Mouse (Mus musculus) embryonic facial prominence, embryonic 15.5 days (tissue): Measurements from ENCODE around the gene Hps5. TPM values are rescaled to one million over a fixed set of nuclear protein-coding genes. Genes with fewer than 3 reads are reported as not detected.
"Not testable (repeated sequence)": the region's sequence is repeated elsewhere in the genome, so short reads cannot be mapped to it uniquely, and the experiment has no call there.

Experiments used
- ATAC-seq: fragments of 200-750 bp; cut with Nextera tagmentation; 2 replicates; pipeline ENCODE4 v1.8.0; 2017; ENCODE audit warnings: low read depth, moderate TSS enrichment; ENCODE audit not compliant: insufficient number of reproducible peaks, low FRiP score, low TSS enrichment
- H3K27ac ChIP-seq: fragments of 300-500 bp; sonication (generic); replicated peaks from 2 replicates; pipeline ENCODE4 v1.5.1; 2015; ENCODE audit warnings: mild to moderate bottlenecking, inconsistent platforms
- H3K27me3 ChIP-seq: fragments of 300-500 bp; sonication (generic); 2 replicates; pipeline ENCODE4 v1.6.1; 2015; ENCODE audit warnings: inconsistent platforms
- H3K36me3 ChIP-seq: fragments of 300-500 bp; sonication (generic); 2 replicates; pipeline ENCODE4 v1.6.1; 2015; ENCODE audit warnings: mild to moderate bottlenecking, inconsistent platforms
- H3K4me1 ChIP-seq: fragments of 300-500 bp; sonication (generic); 2 replicates; pipeline ENCODE4 v1.6.1; 2015; ENCODE audit warnings: inconsistent platforms
- H3K4me2 ChIP-seq: fragments of 300-500 bp; sonication (generic); replicated peaks from 2 replicates; pipeline ENCODE4 v1.6.1; 2015; ENCODE audit warnings: mild to moderate bottlenecking, inconsistent platforms
- H3K4me3 ChIP-seq: fragments of 300-500 bp; sonication (generic); replicated peaks from 2 replicates; pipeline ENCODE4 v1.5.1; 2015; ENCODE audit warnings: mild to moderate bottlenecking, inconsistent platforms
- H3K9ac ChIP-seq: fragments of 300-500 bp; sonication (generic); 2 replicates; pipeline ENCODE4 v1.6.1; 2015; ENCODE audit warnings: inconsistent platforms
- H3K9me3 ChIP-seq: fragments of 300-500 bp; sonication (generic); replicated peaks from 2 replicates; pipeline ENCODE4 v1.6.1; 2016; ENCODE audit warnings: inconsistent platforms
- WGBS: fragments of 180-500 bp; shearing (Covaris S2); methylation state at CpG from one replicate; pipeline ENCODE4 v1.1.7; 2015; 5-methylcytosine and 5-hydroxymethylcytosine counted together
- polyA plus RNA-seq: library from polyadenylated mRNA; unstranded; fragments of >200 nt; fragmentation: Nextera tagmentation; extraction: Ambion mirVana; gene quantifications from 2 replicates; pipeline ENCODE4 v1.2.1, GENCODE M21; 2015

Gene Hps5
- polyA plus RNA-seq, 1 experiment from 2014 or later, result 23.4 TPM

GRCm38 (mm10) chr7:46827046-46827802, 31.4 kb upstream of the Hps5 start:
- Histone ChIP-seq H3K4me2 (no peak overlapping the region), H3K27ac (no peak overlapping the region)
- ATAC-seq, result no peak

GRCm38 (mm10) chr7:46820876-46821632, 25.2 kb upstream of the Hps5 start:
- H3K4me1 ChIP-seq, H3K9me3 ChIP-seq, H3K4me3 ChIP-seq, H3K4me2 ChIP-seq, H3K27ac ChIP-seq, ATAC-seq, H3K9ac ChIP-seq, H3K27me3 ChIP-seq: not testable (repeated sequence)
- H3K36me3 ChIP-seq, result peaks cover 70% of the 10 kb centered on the region
- WGBS, result 90% methylated on average over 15 of the region's 15 CpGs

More at GRCm38 (mm10) chr7:46827046-46827802, 31.4 kb upstream of the Hps5 start:
- H3K36me3 ChIP-seq, result peaks cover 21% of the 10 kb centered on the region
- H3K9ac ChIP-seq, result no peak overlapping the region
- H3K27me3 ChIP-seq, result no peaks in the 10 kb centered on the region
- H3K4me3 ChIP-seq, result no peak overlapping the region
- no peaks in the 10 kb centered on the region for H3K4me1 ChIP-seq
- H3K9me3 ChIP-seq, result no peaks in the 10 kb centered on the region
- WGBS, result 67% methylated on average over 20 of the region's 20 CpGs

GRCm38 (mm10) chr7:46814012-46814411, 18.1 kb upstream of the Hps5 start:
- no peak for ATAC-seq
- no peaks in the 10 kb centered on the region for H3K9me3 ChIP-seq

GRCm38 (mm10) chr7:46810325-46810724, 14.5 kb upstream of the Hps5 start:
- Histone ChIP-seq H3K27me3 (no peaks in the 10 kb centered on the region), H3K9me3 (no peaks in the 10 kb centered on the region), H3K27ac (no peak overlapping the region), H3K9ac (no peak overlapping the region), H3K4me1 (no peaks in the 10 kb centered on the region), H3K4me2 (no peak overlapping the region), H3K4me3 (no peak overlapping the region), H3K36me3 (peaks cover 69% of the 10 kb centered on the region)
- 98% methylated on average over 6 of the region's 6 CpGs for WGBS
- ATAC-seq, result no peak

More at GRCm38 (mm10) chr7:46814012-46814411, 18.1 kb upstream of the Hps5 start:
- Histone ChIP-seq H3K4me2 (no peak overlapping the region), H3K27ac (no peak overlapping the region), H3K4me3 (no peak overlapping the region), H3K9ac (no peak overlapping the region), H3K4me1 (no peaks in the 10 kb centered on the region), H3K27me3 (no peaks in the 10 kb centered on the region), H3K36me3 (peaks cover 77% of the 10 kb centered on the region)
- WGBS, result 86% methylated on average over 4 of the region's 4 CpGs

- peaks cover 10% of the 10 kb centered on the region for H3K36me3 ChIP-seq
- peak overlapping the region; percentile 89 for H3K4me2 ChIP-seq
These were observed 915 bp upstream of the Hps5 start for GRCm38 (mm10) chr7:46796779-46797178.

GRCm38 (mm10) chr7:46796206-46796679, 379 bp upstream of the Hps5 start:
- Histone ChIP-seq H3K4me1 (peaks cover 17% of the 10 kb centered on the region), H3K9ac (peak overlapping the region; percentile 88), H3K4me2 (peak overlapping the region; percentile 89), H3K36me3 (0 out of 2 replicates have a peak, but pooled peaks cover 6% of the 10 kb centered on the region), H3K27ac (peak overlapping the region; percentile 89), H3K4me3 (peak overlapping the region; percentile 93), H3K27me3 (no peaks in the 10 kb centered on the region), H3K9me3 (no peaks in the 10 kb centered on the region)
- WGBS, result 0% methylated on average over 31 of the region's 31 CpGs
- no peak; the same call in 1 of the 2 replicates for ATAC-seq

More at GRCm38 (mm10) chr7:46796779-46797178, 915 bp upstream of the Hps5 start:
- Histone ChIP-seq H3K27ac (no peak overlapping the region), H3K4me1 (peaks cover 17% of the 10 kb centered on the region), H3K4me3 (peak overlapping the region; percentile 93), H3K9me3 (no peaks in the 10 kb centered on the region), H3K27me3 (no peaks in the 10 kb centered on the region), H3K9ac (peak overlapping the region; percentile 88)
- ATAC-seq, result no peak
- WGBS, result 50% methylated on average over 6 of the region's 6 CpGs

- H3K4me1 ChIP-seq, result peaks cover 17% of the 10 kb centered on the region
- no peak overlapping the region for H3K27ac ChIP-seq
- no peaks in the 10 kb centered on the region for H3K9me3 ChIP-seq
- WGBS, result 82% methylated on average over 4 of the region's 4 CpGs
- H3K27me3 ChIP-seq, result no peaks in the 10 kb centered on the region
- no peak overlapping the region for H3K9ac ChIP-seq
- no peak overlapping the region for H3K4me3 ChIP-seq
- ATAC-seq, result no peak
- H3K4me2 ChIP-seq, result no peak overlapping the region
- peaks cover 8% of the 10 kb centered on the region; the same call in 1 of the 2 replicates for H3K36me3 ChIP-seq
These were observed 2.0 kb downstream of the Hps5 start for GRCm38 (mm10) chr7:46793871-46794270.

- H3K27me3 ChIP-seq, result no peaks in the 10 kb centered on the region
- ATAC-seq, result no peak
- H3K9ac ChIP-seq, result no peak overlapping the region
- H3K36me3 ChIP-seq, result peaks cover 36% of the 10 kb centered on the region
- WGBS, result 82% methylated on average over 5 of the region's 5 CpGs
- no peak overlapping the region for H3K27ac ChIP-seq
- no peak overlapping the region for H3K4me3 ChIP-seq
- no peak overlapping the region for H3K4me2 ChIP-seq
- no peaks in the 10 kb centered on the region for H3K4me1 ChIP-seq
- no peaks in the 10 kb centered on the region for H3K9me3 ChIP-seq
These were observed 6.6 kb downstream of the Hps5 start for GRCm38 (mm10) chr7:46789177-46789849.

GRCm38 (mm10) chr7:46770706-46771105, 25.2 kb downstream of the Hps5 start:
- Histone ChIP-seq H3K9ac (no peak overlapping the region), H3K4me1 (no peaks in the 10 kb centered on the region), H3K4me2 (no peak overlapping the region), H3K36me3 (peaks cover 76% of the 10 kb centered on the region), H3K27ac (no peak overlapping the region), H3K27me3 (no peaks in the 10 kb centered on the region), H3K9me3 (no peaks in the 10 kb centered on the region), H3K4me3 (no peak overlapping the region)
- no peak for ATAC-seq
- 63% methylated on average over 4 of the region's 4 CpGs for WGBS

GRCm38 (mm10) chr7:46768451-46768850, 27.4 kb downstream of the Hps5 start:
- WGBS, result 94% methylated on average over 7 of the region's 7 CpGs
- H3K9ac ChIP-seq, result no peak overlapping the region
- H3K9me3 ChIP-seq, result no peaks in the 10 kb centered on the region
- H3K4me3 ChIP-seq, result no peak overlapping the region
- ATAC-seq, result no peak
- peaks cover 73% of the 10 kb centered on the region for H3K36me3 ChIP-seq
- H3K4me1 ChIP-seq, result no peaks in the 10 kb centered on the region
- H3K4me2 ChIP-seq, result no peak overlapping the region
- no peak overlapping the region for H3K27ac ChIP-seq
- no peaks in the 10 kb centered on the region for H3K27me3 ChIP-seq

GRCm38 (mm10) chr7:46767371-46767770, 28.5 kb downstream of the Hps5 start:
- Histone ChIP-seq H3K9ac (no peak overlapping the region), H3K27ac (no peak overlapping the region), H3K4me2 (no peak overlapping the region), H3K36me3 (peaks cover 76% of the 10 kb centered on the region), H3K4me3 (no peak overlapping the region), H3K9me3 (no peaks in the 10 kb centered on the region), H3K4me1 (no peaks in the 10 kb centered on the region), H3K27me3 (no peaks in the 10 kb centered on the region)
- no peak for ATAC-seq
